Mouse (Mus musculus): ENCODE measurements around the gene Ccdc71. TPM values are rescaled to one million over a fixed set of nuclear protein-coding genes. Genes with fewer than 3 reads are reported as not detected.
A peak's percentile ranks its signal among the peaks of the same experiment; 100 is the strongest.

Gene Ccdc71
- polyA plus RNA-seq, 1 experiment from 2014 or later = 48.8 TPM

- Histone ChIP-seq H3K27me3 (ENCODE audit: control insufficient read depth, insufficient read depth, low read length) (no peaks in the 10 kb centered on the region), H3K4me3 (replicated peaks; ENCODE audit: low read depth, low read length) (no peak overlapping the region), H3K36me3 (ENCODE audit: control insufficient read depth, insufficient read depth, low read length) (no peaks in the 10 kb centered on the region), H3K4me2 (ENCODE audit: low read length) (no peak overlapping the region), H3K9me3 (ENCODE audit: control insufficient read depth, low read length) (no peaks in the 10 kb centered on the region), H3K27ac (replicated peaks; ENCODE audit: low read depth, low read length) (no peak overlapping the region), H3K9ac (replicated peaks; ENCODE audit: low read length) (no peak overlapping the region), H3K4me1 (ENCODE audit: control insufficient read depth, insufficient read depth, low read length) (no peaks in the 10 kb centered on the region)
- ATAC-seq (ENCODE audit: low FRiP score, low TSS enrichment) (no peak), DNase-seq (no peak)
- WGBS = 93% methylated on average over 11 of the region's 11 CpGs
Measured at GRCm38 (mm10) chr9:108441236-108441919, 18.9 kb upstream of the Ccdc71 start.

- Histone ChIP-seq H3K27ac (replicated peaks; ENCODE audit: low read depth, low read length) (no peak overlapping the region), H3K27me3 (ENCODE audit: control insufficient read depth, insufficient read depth, low read length) (no peaks in the 10 kb centered on the region), H3K4me3 (replicated peaks; ENCODE audit: low read depth, low read length) (no peak overlapping the region), H3K4me2 (ENCODE audit: low read length) (no peak overlapping the region), H3K4me1 (ENCODE audit: control insufficient read depth, insufficient read depth, low read length) (peaks cover 15% of the 10 kb centered on the region), H3K9ac (replicated peaks; ENCODE audit: low read length) (no peak overlapping the region), H3K9me3 (ENCODE audit: control insufficient read depth, low read length) (no peaks in the 10 kb centered on the region), H3K36me3 (ENCODE audit: control insufficient read depth, insufficient read depth, low read length) (peaks cover 17% of the 10 kb centered on the region)
- WGBS = 72% methylated on average over 9 of the region's 9 CpGs
- ATAC-seq (ENCODE audit: low FRiP score, low TSS enrichment) = no peak
- DNase-seq = no peak
Measured at GRCm38 (mm10) chr9:108445125-108445524, 15.2 kb upstream of the Ccdc71 start.

DNA sequence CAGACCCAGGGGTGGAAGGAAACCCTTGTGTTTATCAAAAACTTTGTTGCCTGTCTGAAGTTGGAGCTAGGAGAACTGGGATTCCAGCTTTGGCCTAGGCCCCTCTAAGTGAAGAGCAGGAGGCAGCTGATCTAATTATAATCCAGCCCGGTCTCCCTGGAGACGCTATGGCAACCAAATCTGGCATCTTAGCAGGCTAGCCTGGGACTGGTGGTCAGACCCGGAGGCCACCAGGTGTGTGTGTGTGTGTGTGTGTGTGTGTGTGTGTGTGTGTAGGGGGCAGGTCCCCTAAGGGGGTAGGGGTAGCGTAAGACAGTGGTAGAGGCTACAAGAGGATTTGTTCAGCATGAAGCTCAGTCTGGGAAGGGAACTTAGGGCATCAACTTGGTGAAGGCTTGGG lies 10.5 kb upstream of the Ccdc71 start:
- peak overlapping the region; percentile 75 for H3K4me2 ChIP-seq (ENCODE audit: low read length)
- no peaks in the 10 kb centered on the region for H3K27me3 ChIP-seq (ENCODE audit: control insufficient read depth, insufficient read depth, low read length)
- H3K36me3 ChIP-seq (ENCODE audit: control insufficient read depth, insufficient read depth, low read length) = peaks cover 17% of the 10 kb centered on the region
- H3K4me1 ChIP-seq (ENCODE audit: control insufficient read depth, insufficient read depth, low read length) = peaks cover 42% of the 10 kb centered on the region
- 3% methylated on average over 4 of the region's 4 CpGs for WGBS
- no peaks in the 10 kb centered on the region for H3K9me3 ChIP-seq (ENCODE audit: control insufficient read depth, low read length)
- DNase-seq (peak; percentile 89), ATAC-seq (ENCODE audit: low FRiP score, low TSS enrichment) (peak; percentile 66)
- peak overlapping the region; percentile 90 for H3K27ac ChIP-seq (replicated peaks; ENCODE audit: low read depth, low read length)
- H3K9ac ChIP-seq (replicated peaks; ENCODE audit: low read length) = peak overlapping the region; percentile 75; the same call in 1 of the 2 replicates
- H3K4me3 ChIP-seq (replicated peaks; ENCODE audit: low read depth, low read length) = peak overlapping the region; percentile 60

DNA sequence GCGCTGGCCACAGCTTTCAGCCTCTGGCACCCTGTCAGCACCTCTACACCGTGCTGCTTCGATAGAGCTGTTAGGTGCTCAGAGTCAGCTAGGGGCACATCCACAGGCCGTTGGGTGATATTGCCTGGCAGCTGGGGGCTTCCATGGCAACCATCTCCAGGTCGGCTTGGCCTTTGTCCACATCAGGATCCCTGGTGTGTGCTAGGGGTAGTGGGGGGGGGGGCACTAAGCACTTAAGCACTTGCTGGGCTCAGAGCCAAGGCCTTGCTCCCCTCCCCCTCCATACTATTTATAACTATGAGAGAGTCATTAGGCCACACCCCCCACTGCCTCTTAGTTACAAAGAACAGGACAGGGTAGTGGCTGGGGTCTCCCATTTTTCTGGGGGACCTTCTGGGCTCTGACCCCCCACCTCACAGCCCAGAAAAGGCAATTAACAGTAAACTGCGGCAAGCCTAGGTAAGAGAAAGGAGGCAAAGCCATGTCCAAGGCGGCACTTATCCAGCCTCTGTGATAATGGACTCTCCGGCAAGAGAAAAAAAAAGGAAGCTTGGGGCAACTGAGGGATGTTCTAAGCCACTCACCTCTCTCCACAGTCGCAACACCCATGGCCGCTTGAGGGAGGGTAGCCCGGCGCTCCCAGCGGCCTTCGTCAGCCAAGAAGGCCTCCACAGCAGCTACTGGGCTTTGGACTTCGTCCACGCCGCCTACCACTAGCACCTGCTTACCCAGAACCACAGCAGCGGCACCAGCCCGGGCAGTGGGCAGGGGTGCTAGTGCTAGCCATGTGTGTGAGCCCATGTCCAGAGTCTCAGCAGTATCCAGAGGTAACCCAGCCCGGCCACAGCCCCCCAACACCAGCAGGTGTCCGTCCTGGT lies 9.8 kb upstream of the Ccdc71 start:
- ATAC-seq (ENCODE audit: low FRiP score, low TSS enrichment) (peak; percentile 72), DNase-seq (peak; percentile 89)
- H3K9me3 ChIP-seq (ENCODE audit: control insufficient read depth, low read length) = no peaks in the 10 kb centered on the region
- peak overlapping the region; percentile 75; the same call in 1 of the 2 replicates for H3K9ac ChIP-seq (replicated peaks; ENCODE audit: low read length)
- H3K27me3 ChIP-seq (ENCODE audit: control insufficient read depth, insufficient read depth, low read length) = no peaks in the 10 kb centered on the region
- WGBS = 40% methylated on average over 21 of the region's 21 CpGs
- peak overlapping the region; percentile 60 for H3K4me3 ChIP-seq (replicated peaks; ENCODE audit: low read depth, low read length)
- H3K27ac ChIP-seq (replicated peaks; ENCODE audit: low read depth, low read length) = peak overlapping the region; percentile 90
- peaks cover 17% of the 10 kb centered on the region for H3K36me3 ChIP-seq (ENCODE audit: control insufficient read depth, insufficient read depth, low read length)
- H3K4me1 ChIP-seq (ENCODE audit: control insufficient read depth, insufficient read depth, low read length) = peaks cover 42% of the 10 kb centered on the region
- peak overlapping the region; percentile 75 for H3K4me2 ChIP-seq (ENCODE audit: low read length)

- DNase-seq (no peak), ATAC-seq (ENCODE audit: low FRiP score, low TSS enrichment) (no peak; the same call in 1 of the 2 replicates)
- H3K4me2 ChIP-seq (ENCODE audit: low read length) = peak overlapping the region; percentile 75
- H3K4me1 ChIP-seq (ENCODE audit: control insufficient read depth, insufficient read depth, low read length) = peaks cover 42% of the 10 kb centered on the region
- peak overlapping the region; percentile 90 for H3K27ac ChIP-seq (replicated peaks; ENCODE audit: low read depth, low read length)
- peak overlapping the region; percentile 75; the same call in 1 of the 2 replicates for H3K9ac ChIP-seq (replicated peaks; ENCODE audit: low read length)
- peaks cover 17% of the 10 kb centered on the region for H3K36me3 ChIP-seq (ENCODE audit: control insufficient read depth, insufficient read depth, low read length)
- WGBS = 82% methylated on average over 6 of the region's 6 CpGs
- H3K4me3 ChIP-seq (replicated peaks; ENCODE audit: low read depth, low read length) = peak overlapping the region; percentile 60
- no peaks in the 10 kb centered on the region for H3K9me3 ChIP-seq (ENCODE audit: control insufficient read depth, low read length)
- H3K27me3 ChIP-seq (ENCODE audit: control insufficient read depth, insufficient read depth, low read length) = no peaks in the 10 kb centered on the region
Measured at GRCm38 (mm10) chr9:108451170-108451493, 9.2 kb upstream of the Ccdc71 start.

DNA sequence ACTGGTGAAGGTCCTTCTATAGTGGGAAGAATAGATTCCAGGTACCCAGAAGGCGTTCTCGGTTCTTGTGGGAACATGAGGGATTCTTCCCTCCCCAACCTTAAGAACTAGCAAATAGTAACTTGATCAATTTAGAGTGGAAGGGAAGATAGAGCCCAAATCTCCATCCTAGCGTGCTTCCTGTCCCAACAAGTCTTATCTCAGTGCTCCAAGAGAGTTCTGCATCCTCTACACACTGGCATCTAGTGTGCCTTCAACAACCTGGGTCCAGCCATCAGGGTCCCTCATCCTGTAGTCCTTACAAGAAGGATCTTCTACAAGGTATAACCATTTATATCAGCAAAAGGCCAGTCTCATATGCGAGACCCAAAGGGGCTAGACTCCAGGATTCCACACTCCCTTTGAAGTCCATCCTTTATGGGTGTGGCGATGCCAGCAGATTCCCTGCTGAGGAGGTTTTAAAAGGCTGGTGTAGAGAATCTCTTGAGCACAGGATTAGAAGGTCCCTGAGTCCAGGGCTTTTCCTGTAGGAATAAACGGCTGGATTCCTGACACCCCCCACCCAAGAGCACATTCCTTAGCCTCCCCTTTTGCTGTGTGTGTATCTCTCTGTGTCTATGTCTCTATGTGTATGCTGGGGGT lies 8.7 kb upstream of the Ccdc71 start:
- Histone ChIP-seq H3K9ac (replicated peaks; ENCODE audit: low read length) (peak overlapping the region; percentile 75), H3K27ac (replicated peaks; ENCODE audit: low read depth, low read length) (peak overlapping the region; percentile 90), H3K4me1 (ENCODE audit: control insufficient read depth, insufficient read depth, low read length) (peaks cover 42% of the 10 kb centered on the region), H3K27me3 (ENCODE audit: control insufficient read depth, insufficient read depth, low read length) (no peaks in the 10 kb centered on the region), H3K36me3 (ENCODE audit: control insufficient read depth, insufficient read depth, low read length) (peaks cover 17% of the 10 kb centered on the region), H3K4me3 (replicated peaks; ENCODE audit: low read depth, low read length) (peak overlapping the region; percentile 60), H3K9me3 (ENCODE audit: control insufficient read depth, low read length) (no peaks in the 10 kb centered on the region), H3K4me2 (ENCODE audit: low read length) (peak overlapping the region; percentile 75)
- WGBS = 48% methylated on average over 6 of the region's 6 CpGs
- ATAC-seq (ENCODE audit: low FRiP score, low TSS enrichment) = no peak
- peak; percentile 37 for DNase-seq

- Histone ChIP-seq H3K36me3 (ENCODE audit: control insufficient read depth, insufficient read depth, low read length) (peaks cover 17% of the 10 kb centered on the region), H3K4me3 (replicated peaks; ENCODE audit: low read depth, low read length) (peak overlapping the region; percentile 60), H3K27me3 (ENCODE audit: control insufficient read depth, insufficient read depth, low read length) (no peaks in the 10 kb centered on the region), H3K27ac (replicated peaks; ENCODE audit: low read depth, low read length) (peak overlapping the region; percentile 90), H3K9ac (replicated peaks; ENCODE audit: low read length) (peak overlapping the region; percentile 75), H3K4me2 (ENCODE audit: low read length) (peak overlapping the region; percentile 75), H3K4me1 (ENCODE audit: control insufficient read depth, insufficient read depth, low read length) (peaks cover 42% of the 10 kb centered on the region), H3K9me3 (ENCODE audit: control insufficient read depth, low read length) (no peaks in the 10 kb centered on the region)
- peak; percentile 83 for ATAC-seq (ENCODE audit: low FRiP score, low TSS enrichment)
- peak; percentile 96 for DNase-seq
- under 1% methylated on average over 40 of the region's 40 CpGs for WGBS
Measured at GRCm38 (mm10) chr9:108452291-108452906, 7.9 kb upstream of the Ccdc71 start.

DNA sequence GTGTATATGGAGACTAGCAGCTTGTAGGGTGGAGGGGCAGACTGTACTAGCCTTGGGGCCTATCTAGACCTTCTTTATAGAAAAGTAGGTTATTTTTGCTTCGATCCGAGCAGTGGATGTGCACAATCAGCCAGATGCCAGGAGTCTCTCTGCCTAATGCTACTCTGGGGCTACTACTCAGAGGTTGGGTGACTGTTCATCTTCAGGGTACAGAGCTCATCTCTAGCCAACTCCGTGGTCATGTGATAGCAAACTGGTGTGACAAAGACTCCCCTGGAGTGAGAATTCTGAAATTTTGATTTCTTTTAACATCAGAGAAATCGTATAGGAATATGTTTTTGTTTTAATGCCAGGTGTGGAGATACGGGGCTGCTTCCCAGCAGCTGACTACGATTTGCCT lies 7.4 kb upstream of the Ccdc71 start:
- DNase-seq (no peak), ATAC-seq (ENCODE audit: low FRiP score, low TSS enrichment) (0 out of 2 replicates have a peak, but pooled peaks have one; percentile 7)
- Histone ChIP-seq H3K4me3 (replicated peaks; ENCODE audit: low read depth, low read length) (peak overlapping the region; percentile 60), H3K9me3 (ENCODE audit: control insufficient read depth, low read length) (no peaks in the 10 kb centered on the region), H3K27me3 (ENCODE audit: control insufficient read depth, insufficient read depth, low read length) (no peaks in the 10 kb centered on the region), H3K36me3 (ENCODE audit: control insufficient read depth, insufficient read depth, low read length) (peaks cover 12% of the 10 kb centered on the region), H3K9ac (replicated peaks; ENCODE audit: low read length) (peak overlapping the region; percentile 75), H3K4me1 (ENCODE audit: control insufficient read depth, insufficient read depth, low read length) (peaks cover 42% of the 10 kb centered on the region), H3K4me2 (ENCODE audit: low read length) (peak overlapping the region; percentile 75), H3K27ac (replicated peaks; ENCODE audit: low read depth, low read length) (peak overlapping the region; percentile 90)
- WGBS = 50% methylated on average over 6 of the region's 6 CpGs
